Mouse (Mus musculus) left cerebral cortex, postnatal 36 days (tissue): ENCODE results near the gene Rasgrf2. TPM values are rescaled to one million over a fixed set of nuclear protein-coding genes. Genes with fewer than 3 reads are reported as not detected.

Experiments used
- DNase-seq, 2 experiments: peaks; one replicate each; pipeline ENCODE4 v3.0.0; 2021 to 2022; ENCODE audit warnings: low spot score in 2 of 2, mixed read lengths in 1 of 2
- intact Hi-C: fragments of 180-260 bp; cut with DNase I; formaldehyde crosslinking; loops from one replicate; pipeline ENCODE4 v1.15.1; 2025
- total RNA-seq, 2 experiments: library from RNA; stranded (reverse); gene quantifications; 2 replicates each; pipeline ENCODE4 v1.2.3; 2021

The Rasgrf2 gene
- total RNA-seq, 2 experiments from 2014 or later = 197 to 230 TPM

- intact Hi-C loops = no loop called here
- DNase-seq = peak; percentile 63 to 71
Observed at GRCm38 (mm10) chr13:91974154-91974553, 157.3 kb downstream of the Rasgrf2 start.

- intact Hi-C loops = no loop called here
- no peak for DNase-seq
Observed at GRCm38 (mm10) chr13:91971246-91971645, 160.2 kb downstream of the Rasgrf2 start.

GRCm38 (mm10) chr13:91956474-91956873 lies 175.0 kb downstream of the Rasgrf2 start:
- intact Hi-C loops = no loop called here
- no peak for DNase-seq

GRCm38 (mm10) chr13:91955646-91956045 lies 175.8 kb downstream of the Rasgrf2 start:
- intact Hi-C loops = no loop called here
- no peak for DNase-seq

- intact Hi-C loops = no loop called here
- no peak for DNase-seq
Observed at GRCm38 (mm10) chr13:91955175-91955574, 176.3 kb downstream of the Rasgrf2 start.

- intact Hi-C loops = no loop called here
- DNase-seq = no peak
Observed at GRCm38 (mm10) chr13:91940113-91940512, 191.3 kb downstream of the Rasgrf2 start.

GRCm38 (mm10) chr13:91938826-91939225 lies 192.6 kb downstream of the Rasgrf2 start:
- no peak for DNase-seq
- intact Hi-C loops = no loop called here

- no peak for DNase-seq
- intact Hi-C loops = no loop called here
Observed at GRCm38 (mm10) chr13:91937232-91937631, 194.2 kb downstream of the Rasgrf2 start.

- DNase-seq = no peak
- intact Hi-C loops = no loop called here
Observed at GRCm38 (mm10) chr13:91932122-91932521, 199.3 kb downstream of the Rasgrf2 start.

GRCm38 (mm10) chr13:91929943-91930726 lies 201.3 kb downstream of the Rasgrf2 start:
- peak in 1 of 2 experiments; percentile 29 for DNase-seq
- intact Hi-C loops = no loop called here

GRCm38 (mm10) chr13:91928605-91929389 lies 202.7 kb downstream of the Rasgrf2 start:
- DNase-seq = no peak
- intact Hi-C loops = no loop called here

- intact Hi-C loops = no loop called here
- DNase-seq = no peak
Observed at GRCm38 (mm10) chr13:91921010-91921409, 210.4 kb downstream of the Rasgrf2 start.

GRCm38 (mm10) chr13:91918764-91919163 lies 212.7 kb downstream of the Rasgrf2 start:
- no peak for DNase-seq
- intact Hi-C loops = loop anchor here (5.0 kb wide), 1 partner anchor 214 kb away; the partner anchor contains the start of gene Rasgrf2

- intact Hi-C loops = loop anchor here (5.0 kb wide), 1 partner anchor 214 kb away; the partner anchor contains the start of gene Rasgrf2
- no peak for DNase-seq
Observed at GRCm38 (mm10) chr13:91917835-91918234, 213.6 kb downstream of the Rasgrf2 start.

GRCm38 (mm10) chr13:91916308-91916707 lies 215.1 kb downstream of the Rasgrf2 start:
- intact Hi-C loops = loop anchor here (5.0 kb wide), 1 partner anchor 216 kb away; the partner anchor contains the start of gene Rasgrf2

GRCm38 (mm10) chr13:91915582-91916239 lies 215.7 kb downstream of the Rasgrf2 start:
- intact Hi-C loops = loop anchor here (5.0 kb wide), 1 partner anchor 217 kb away; the partner anchor contains the start of gene Rasgrf2
- DNase-seq = peak; percentile 28 to 41

More at GRCm38 (mm10) chr13:91916308-91916707, 215.1 kb downstream of the Rasgrf2 start:
- DNase-seq = no peak

GRCm38 (mm10) chr13:91915192-91915581 lies 216.3 kb downstream of the Rasgrf2 start:
- DNase-seq = no peak
- intact Hi-C loops = loop anchor here (5.0 kb wide), 1 partner anchor 217 kb away; the partner anchor contains the start of gene Rasgrf2

- no peak for DNase-seq
- intact Hi-C loops = no loop called here
Observed at GRCm38 (mm10) chr13:91911652-91912051, 219.8 kb downstream of the Rasgrf2 start.

- intact Hi-C loops = no loop called here
- no peak for DNase-seq
Observed at GRCm38 (mm10) chr13:91911211-91911610, 220.2 kb downstream of the Rasgrf2 start.
